Mouse (Mus musculus) embryonic fibroblast, embryonic 13.5 days (primary cell): ENCODE results near the gene Itm2b.

Source experiments
- CTCF ChIP-seq: IDR thresholded peaks from 2 replicates; pipeline ENCODE4 v1.5.1; 2011; ENCODE audit warnings: mild to moderate bottlenecking, control low read depth, low read length, moderate library complexity, borderline replicate concordance; ENCODE audit not compliant: insufficient read depth
- POLR2A ChIP-seq: IDR thresholded peaks from 2 replicates; pipeline ENCODE4 v1.6.1; 2011; ENCODE audit warnings: low read depth, mild to moderate bottlenecking, control low read depth, low read length, moderate library complexity

GRCm38 (mm10) chr14:73421580-73421979, 36.5 kb upstream of the Itm2b start:
- TF ChIP-seq POLR2A (no peak), CTCF (no peak)
